In the genomic region with DNA sequence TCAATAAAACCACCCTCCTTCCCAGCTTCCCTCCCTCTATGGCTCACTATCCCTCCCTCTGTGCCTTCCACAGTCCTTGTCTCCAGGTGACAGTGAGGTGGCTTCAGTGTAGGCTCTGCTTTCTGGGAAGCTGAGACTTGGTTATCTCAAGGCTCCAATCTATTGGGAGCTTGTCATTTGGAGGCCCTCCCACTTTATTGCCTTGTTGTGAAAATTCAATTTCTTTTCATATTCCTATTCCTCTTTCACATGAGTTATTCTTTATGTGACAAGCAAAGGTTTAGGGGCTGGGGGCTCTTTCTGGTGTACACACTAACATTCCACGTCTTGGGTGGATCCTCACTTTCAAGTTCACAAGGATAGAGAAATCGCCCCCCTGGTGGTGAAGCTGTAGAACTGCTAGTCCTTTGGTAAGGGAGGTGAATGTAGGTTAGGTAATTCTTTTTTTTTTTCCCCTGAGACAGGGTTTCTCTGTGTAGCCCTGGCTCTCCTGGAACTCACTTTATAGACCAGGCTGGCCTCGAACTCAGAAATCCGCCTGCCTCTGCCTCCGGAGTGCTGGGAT, we compare ENCODE assay signal across 7 mouse cellular contexts. TPM values are rescaled to one million over a fixed set of nuclear protein-coding genes. Genes with fewer than 3 reads are reported as not detected.
DNase-seq lines count a peak whose midpoint lies in the region; ATAC-seq and TF ChIP-seq lines count a peak whose summit lies in the region.

No protein-coding gene starts in this region.

- no peak for DNase-seq in left cerebral cortex, adult 2 months (ENCODE audit: extremely low spot score in 1 of 2, low spot score in 2 of 2)
- no peak for DNase-seq in left cerebral cortex, adult 9 months (ENCODE audit: low spot score in 2 of 2)
- peak; percentile 32 for DNase-seq in Muller cell, postnatal 12 days (ENCODE audit: inconsistent ontology term)
- DNase-seq in limb, embryonic 11.5 days (ENCODE audit: low spot score) = peak; percentile 59
- DNase-seq in retina, postnatal 7 days (ENCODE audit: low read depth, low spot score) = peak; percentile 27
- DNase-seq in urinary bladder, adult 2 months (ENCODE audit: low spot score) = no peak

- WGBS in limb, embryonic 11.5 days = 45% methylated on average over 5 of the region's 5 CpGs

- H3K27me3 ChIP-seq in limb, embryonic 11.5 days (ENCODE audit: control insufficient read depth, insufficient read depth, low read length) = no peaks in the 10 kb centered on the region

- 0 out of 2 replicates have a peak, but pooled peaks cover 2% of the 10 kb centered on the region for H3K4me1 ChIP-seq in cortical plate, adult 2 months (ENCODE audit: control insufficient read depth, insufficient read depth, low read length)
- H3K4me1 ChIP-seq in limb, embryonic 11.5 days (ENCODE audit: control insufficient read depth, insufficient read depth, low read length) = peaks cover 6% of the 10 kb centered on the region; the same call in 1 of the 2 replicates

- TF ChIP-seq CTCF in left cerebral cortex, adult 2 months (IDR thresholded peaks at IDR 0.05) = peak; percentile 71
- peak; percentile 47; the same call in 1 of the 2 replicates for TF ChIP-seq CTCF in cortical plate, adult 2 months (IDR thresholded peaks at IDR 0.05; ENCODE audit: extremely low read depth, insufficient read depth, low read length)

- H3K36me3 ChIP-seq in limb, embryonic 11.5 days (ENCODE audit: control insufficient read depth, insufficient read depth, low read length) = no peaks in the 10 kb centered on the region

- no peak for TF ChIP-seq POLR2A in cortical plate, adult 2 months (IDR thresholded peaks at IDR 0.05; ENCODE audit: extremely low read depth, insufficient read depth, low read length)

- no peak for ATAC-seq in limb, embryonic 11.5 days (ENCODE audit: insufficient number of reproducible peaks, low FRiP score, low TSS enrichment, low read depth)

- no peak overlapping the region for H3K4me2 ChIP-seq in limb, embryonic 11.5 days (ENCODE audit: low read depth, severe bottlenecking)

- no peak overlapping the region; the same call in 1 of the 2 replicates for H3K27ac ChIP-seq in left cerebral cortex, adult 2 months
- no peak overlapping the region for H3K27ac ChIP-seq in cortical plate, adult 2 months (ENCODE audit: insufficient read depth, low read length)
- H3K27ac ChIP-seq in limb, embryonic 11.5 days (replicated peaks; ENCODE audit: low read depth, low read length) = no peak overlapping the region

- intact Hi-C loops in left cerebral cortex, adult 2 months (cut with DNase I) = loop anchor here (5.0 kb wide), 1 partner anchor 69 kb away; no protein-coding TSS in a partner anchor

- H3K4me3 ChIP-seq in left cerebral cortex, adult 2 months = no peak overlapping the region
- no peak overlapping the region for H3K4me3 ChIP-seq in cortical plate, adult 2 months (ENCODE audit: insufficient read depth, low read length)
- H3K4me3 ChIP-seq in limb, embryonic 11.5 days (ENCODE audit: low read depth, low read length) = no peak overlapping the region

- no peak overlapping the region for H3K9ac ChIP-seq in limb, embryonic 11.5 days (ENCODE audit: low read length)

- no peaks in the 10 kb centered on the region for H3K9me3 ChIP-seq in limb, embryonic 11.5 days (ENCODE audit: control insufficient read depth, low read length)

RNA-seq across cellular contexts. Expression of a gene that starts 37.9 kb away (rescaled TPM):
- total RNA-seq in left cerebral cortex, adult 2 months (2021) = 100 to 1,000 TPM; 267 to 299 TPM
- 129 and 139 TPM in 2 replicates for polyA plus RNA-seq in cortical plate, adult 2 months (2012; rRNA removed)
- polyA plus RNA-seq in limb, embryonic 11.5 days (2014; fragmentation: Nextera tagmentation; extraction: Ambion mirVana) = 170 and 185 TPM in 2 replicates
- 76.2 and 109 TPM in 2 replicates for polyA plus RNA-seq in urinary bladder, adult 2 months (2012; rRNA removed)

RNA-seq across cellular contexts. Expression of a gene that starts 38.0 kb away (rescaled TPM):
- 1 to 10 TPM; 6.4 to 6.8 TPM for total RNA-seq in left cerebral cortex, adult 2 months (2021)
- 8.9 and 9.1 TPM in 2 replicates for polyA plus RNA-seq in cortical plate, adult 2 months (2012; rRNA removed)
- polyA plus RNA-seq in limb, embryonic 11.5 days (2014; fragmentation: Nextera tagmentation; extraction: Ambion mirVana) = 12.5 and 13.7 TPM in 2 replicates
- 8.7 and 9.4 TPM in 2 replicates for polyA plus RNA-seq in urinary bladder, adult 2 months (2012; rRNA removed)

RNA-seq across cellular contexts. Expression of a gene that starts 42.8 kb away (rescaled TPM):
- 10 to 100 TPM; 34.6 to 41.0 TPM for total RNA-seq in left cerebral cortex, adult 2 months (2021)
- 57.3 and 65.1 TPM in 2 replicates for polyA plus RNA-seq in cortical plate, adult 2 months (2012; rRNA removed)
- 47.8 and 53.8 TPM in 2 replicates for polyA plus RNA-seq in limb, embryonic 11.5 days (2014; fragmentation: Nextera tagmentation; extraction: Ambion mirVana)
- 30.7 and 38.1 TPM in 2 replicates for polyA plus RNA-seq in urinary bladder, adult 2 months (2012; rRNA removed)

RNA-seq across cellular contexts. Expression of a gene that starts 54.7 kb away (rescaled TPM):
- 1,000 to 10,000 TPM; 1,603 to 1,693 TPM for total RNA-seq in left cerebral cortex, adult 2 months (2021)
- polyA plus RNA-seq in cortical plate, adult 2 months (2012; rRNA removed) = 3,210 and 3,262 TPM in 2 replicates
- 3,696 and 3,837 TPM in 2 replicates for polyA plus RNA-seq in limb, embryonic 11.5 days (2014; fragmentation: Nextera tagmentation; extraction: Ambion mirVana)
- 2,108 and 2,141 TPM in 2 replicates for polyA plus RNA-seq in urinary bladder, adult 2 months (2012; rRNA removed)

Comparison
In these comparisons a context has a peak if more than half of its experiments do, and no peak if none do; other contexts are left out.
1. DNase-seq: peak in Muller cell, postnatal 12 days (single experiment), limb, embryonic 11.5 days (single experiment) and retina, postnatal 7 days (single experiment); none in left cerebral cortex, adult 2 months (0 of 2), left cerebral cortex, adult 9 months (0 of 2) and urinary bladder, adult 2 months (single experiment).